ENCODE assay signal across 13 mouse cellular contexts in genomic region chr11:11837384-11837783, GRCm38 (mm10). TPM values are rescaled to one million over a fixed set of nuclear protein-coding genes. Genes with fewer than 3 reads are reported as not detected.
A peak's percentile ranks its signal among the peaks of the same experiment; 100 is the strongest.
DNase-seq lines count a peak whose midpoint lies in the region; ATAC-seq and TF ChIP-seq lines count a peak whose summit lies in the region.
"Had no signal": no experiment of that assay in that cellular context is flagged by ENCODE, and none has a peak within 500 bp of the region (broad histone marks: within the 10 kb centered on the region; RNA-seq: fewer than 3 reads in every experiment).

No protein-coding gene starts in this region.

- no peaks in the 10 kb centered on the region for H3K36me3 ChIP-seq in hindbrain, embryonic 10.5 days
- no peaks in the 10 kb centered on the region for H3K36me3 ChIP-seq in hindbrain, embryonic 13.5 days
- no peaks in the 10 kb centered on the region; the same call in 1 of the 2 replicates for H3K36me3 ChIP-seq in ES-Bruce4 (ENCODE audit: control insufficient read depth, insufficient read depth, low read length, poor library complexity, severe bottlenecking)
- H3K36me3 ChIP-seq in embryonic facial prominence, embryonic 13.5 days = no peaks in the 10 kb centered on the region
- H3K36me3 ChIP-seq in liver, embryonic 12.5 days = no peaks in the 10 kb centered on the region
- H3K36me3 ChIP-seq: forebrain, embryonic 12.5 days had no signal

- TF ChIP-seq EP300 in ES-Bruce4 (IDR thresholded peaks at IDR 0.05; ENCODE audit: insufficient read depth, low read depth, low read length) = no peak

- H3K4me2 ChIP-seq in hindbrain, embryonic 13.5 days = no peak overlapping the region
- no peak overlapping the region for H3K4me2 ChIP-seq in embryonic facial prominence, embryonic 13.5 days
- H3K4me2 ChIP-seq in liver, embryonic 12.5 days = peak overlapping the region; percentile 79
- H3K4me2 ChIP-seq: forebrain, embryonic 12.5 days; midbrain, embryonic 11.5 days had no signal

- 85% methylated on average over 5 of the region's 5 CpGs for WGBS in hindbrain, embryonic 10.5 days
- WGBS in hindbrain, embryonic 13.5 days = 81% methylated on average over 5 of the region's 5 CpGs
- WGBS in embryonic facial prominence, embryonic 13.5 days = 67% methylated on average over 5 of the region's 5 CpGs
- 51% methylated on average over 5 of the region's 5 CpGs for WGBS in liver, embryonic 12.5 days (ENCODE audit: insufficient replicate concordance)

- H3K27ac ChIP-seq in hindbrain, embryonic 10.5 days = peak overlapping the region; percentile 67
- H3K27ac ChIP-seq in hindbrain, embryonic 13.5 days = no peak overlapping the region
- no peak overlapping the region for H3K27ac ChIP-seq in ES-Bruce4 (ENCODE audit: insufficient read depth, low read length)
- H3K27ac ChIP-seq in embryonic facial prominence, embryonic 13.5 days = peak overlapping the region; percentile 66
- H3K27ac ChIP-seq in liver, embryonic 12.5 days = peak overlapping the region; percentile 80
- H3K27ac ChIP-seq: forebrain, embryonic 12.5 days; left cerebral cortex, adult 2 months had no signal

- no peak for TF ChIP-seq POLR2A in ES-Bruce4 (IDR thresholded peaks at IDR 0.05; ENCODE audit: insufficient read depth, low read length)

- H3K4me3 ChIP-seq in hindbrain, embryonic 10.5 days = no peak overlapping the region
- no peak overlapping the region for H3K4me3 ChIP-seq in hindbrain, embryonic 13.5 days
- no peak overlapping the region for H3K4me3 ChIP-seq in ES-Bruce4 (ENCODE audit: low read depth, low read length)
- H3K4me3 ChIP-seq in embryonic facial prominence, embryonic 13.5 days = no peak overlapping the region
- peak overlapping the region; percentile 49 for H3K4me3 ChIP-seq in liver, embryonic 12.5 days
- H3K4me3 ChIP-seq: forebrain, embryonic 12.5 days; left cerebral cortex, adult 2 months had no signal

- ATAC-seq in hindbrain, embryonic 13.5 days (ENCODE audit: low FRiP score) = no peak
- ATAC-seq in embryonic facial prominence, embryonic 13.5 days (ENCODE audit: insufficient number of reproducible peaks, insufficient read depth, low FRiP score, low TSS enrichment, low read depth) = no peak
- ATAC-seq in liver, embryonic 12.5 days = no peak

- DNase-seq in hindbrain, embryonic 10.5 days (ENCODE audit: low spot score) = no peak
- DNase-seq in left cerebral cortex, adult 8-10 months (ENCODE audit: low spot score in 2 of 2) = no peak
- no peak for DNase-seq in cerebellum, adult 8-10 months
- DNase-seq: cerebellum, postnatal 10 days; gastrocnemius, postnatal 36 days; right cerebral cortex, postnatal 4 days had no signal

- no peaks in the 10 kb centered on the region for H3K9me3 ChIP-seq in hindbrain, embryonic 10.5 days
- no peaks in the 10 kb centered on the region for H3K9me3 ChIP-seq in hindbrain, embryonic 13.5 days
- H3K9me3 ChIP-seq in ES-Bruce4 (replicated peaks; ENCODE audit: control insufficient read depth, insufficient read depth, low read length, poor library complexity, severe bottlenecking) = no peaks in the 10 kb centered on the region
- H3K9me3 ChIP-seq in embryonic facial prominence, embryonic 13.5 days = no peaks in the 10 kb centered on the region
- no peaks in the 10 kb centered on the region for H3K9me3 ChIP-seq in liver, embryonic 12.5 days (replicated peaks)
- H3K9me3 ChIP-seq: forebrain, embryonic 12.5 days had no signal

- TF ChIP-seq CTCF in ES-Bruce4 (IDR thresholded peaks at IDR 0.05; ENCODE audit: low read depth, low read length) = no peak

- no peak overlapping the region for H3K9ac ChIP-seq in hindbrain, embryonic 13.5 days
- H3K9ac ChIP-seq in ES-Bruce4 (ENCODE audit: low read depth, poor library complexity, severe bottlenecking) = 0 out of 2 replicates have a peak overlapping the region, but pooled peaks have one; percentile 28
- H3K9ac ChIP-seq in embryonic facial prominence, embryonic 13.5 days = no peak overlapping the region
- H3K9ac ChIP-seq in liver, embryonic 12.5 days = peak overlapping the region; percentile 60
- H3K9ac ChIP-seq: forebrain, embryonic 12.5 days had no signal

- no peaks in the 10 kb centered on the region for H3K27me3 ChIP-seq in hindbrain, embryonic 10.5 days (ENCODE audit: insufficient read depth, poor library complexity, severe bottlenecking)
- no peaks in the 10 kb centered on the region for H3K27me3 ChIP-seq in hindbrain, embryonic 13.5 days
- H3K27me3 ChIP-seq in ES-Bruce4 (ENCODE audit: control insufficient read depth, insufficient read depth, low read length, poor library complexity, severe bottlenecking) = no peaks in the 10 kb centered on the region
- H3K27me3 ChIP-seq in embryonic facial prominence, embryonic 13.5 days = no peaks in the 10 kb centered on the region
- peaks cover 11% of the 10 kb centered on the region for H3K27me3 ChIP-seq in liver, embryonic 12.5 days (replicated peaks)

- H3K4me1 ChIP-seq in hindbrain, embryonic 10.5 days (replicated peaks) = peaks cover 48% of the 10 kb centered on the region
- peaks cover 14% of the 10 kb centered on the region for H3K4me1 ChIP-seq in hindbrain, embryonic 13.5 days (replicated peaks)
- H3K4me1 ChIP-seq in ES-Bruce4 (ENCODE audit: control insufficient read depth, insufficient read depth, low read length) = no peaks in the 10 kb centered on the region
- H3K4me1 ChIP-seq in embryonic facial prominence, embryonic 13.5 days = peaks cover 33% of the 10 kb centered on the region
- H3K4me1 ChIP-seq in liver, embryonic 12.5 days = peaks cover 98% of the 10 kb centered on the region

RNA-seq across cellular contexts. Expression of gene Fignl1, which starts 28.6 kb away (rescaled TPM):
- polyA plus RNA-seq in hindbrain, embryonic 10.5 days (2016; fragmentation: Nextera tagmentation; extraction: Ambion mirVana) = 67.8 and 105 TPM in 2 replicates
- polyA plus RNA-seq in hindbrain, embryonic 13.5 days (2015; fragmentation: Nextera tagmentation; extraction: Ambion mirVana) = 15.4 and 15.5 TPM in 2 replicates
- polyA plus RNA-seq in ES-Bruce4 (2011; ENCODE audit: insufficient read depth, insufficient read length, low read depth, missing spikeins) = 89.3 and 93.2 TPM in 2 replicates
- 53.7 and 59.4 TPM in 2 replicates for polyA plus RNA-seq in embryonic facial prominence, embryonic 13.5 days (2015; fragmentation: Nextera tagmentation; extraction: Ambion mirVana)
- 126 and 130 TPM in 2 replicates for polyA plus RNA-seq in liver, embryonic 12.5 days (2016; fragmentation: Nextera tagmentation; extraction: Ambion mirVana)
- total RNA-seq in left cerebral cortex, adult 8-10 months (2022) = under 1 TPM; 0.67 to 0.89 (median 0.85) TPM

Comparison
In these comparisons a context has a peak if more than half of its experiments do, and no peak if none do; other contexts are left out.
1. H3K27ac ChIP-seq: peak in hindbrain, embryonic 10.5 days (single experiment), embryonic facial prominence, embryonic 13.5 days (single experiment) and liver, embryonic 12.5 days (single experiment); none in hindbrain, embryonic 13.5 days (single experiment) and ES-Bruce4 (single experiment).
2. H3K9ac ChIP-seq: peak in ES-Bruce4 (single experiment) and liver, embryonic 12.5 days (single experiment); none in hindbrain, embryonic 13.5 days (single experiment) and embryonic facial prominence, embryonic 13.5 days (single experiment).